Mouse (Mus musculus) kidney, adult 2 months (tissue): ENCODE measurements around the gene Smarcd1. TPM values are rescaled to one million over a fixed set of nuclear protein-coding genes. Genes with fewer than 3 reads are reported as not detected.

Experiments
- DNase-seq: peaks from one replicate; pipeline ENCODE4 v3.0.0; 2021
- H3K27ac ChIP-seq: fragments of 200-500 bp; 2 replicates; pipeline ENCODE4 v1.5.1; 2012; ENCODE audit warnings: low read depth, low read length, control low read depth, inconsistent platforms; ENCODE audit not compliant: insufficient read depth
- H3K27me3 ChIP-seq: fragments of 200-500 bp; replicated peaks from 2 replicates; pipeline ENCODE4 v1.6.1; 2012; ENCODE audit warnings: mild to moderate bottlenecking, moderate library complexity, low read length, inconsistent platforms; ENCODE audit not compliant: control insufficient read depth, insufficient read depth
- H3K36me3 ChIP-seq: fragments of 200-500 bp; 2 replicates; pipeline ENCODE4 v1.6.1; 2012; ENCODE audit warnings: mild to moderate bottlenecking, moderate library complexity, low read length, inconsistent platforms; ENCODE audit not compliant: control insufficient read depth, insufficient read depth
- H3K4me1 ChIP-seq: fragments of 200-500 bp; 2 replicates; pipeline ENCODE4 v1.6.1; 2011; ENCODE audit warnings: low read length; ENCODE audit not compliant: control insufficient read depth, insufficient read depth
- H3K4me3 ChIP-seq: fragments of 200-500 bp; 2 replicates; pipeline ENCODE4 v1.5.1; 2011; ENCODE audit warnings: mild to moderate bottlenecking, low read depth, low read length, control low read depth; ENCODE audit not compliant: insufficient read depth
- CTCF ChIP-seq: fragments of 200-500 bp; conservative IDR thresholded peaks from 2 replicates; pipeline ENCODE4 v1.5.1; 2011; ENCODE audit warnings: low read depth, mild to moderate bottlenecking, control low read depth, low read length, moderate library complexity, mixed read lengths; ENCODE audit not compliant: insufficient read depth, insufficient read length
- POLR2A ChIP-seq: fragments of 200-500 bp; IDR thresholded peaks from one replicate; pipeline ENCODE4 v1.6.1; 2011; ENCODE audit warnings: low read depth, low read length, control low read depth
- WGBS: fragments of 180-500 bp; shearing (Covaris S2); methylation state at CpG from one replicate; pipeline ENCODE4 v1.1.7; 2018; 5-methylcytosine and 5-hydroxymethylcytosine counted together
- polyA plus RNA-seq: library from polyadenylated mRNA; depleted of rRNA; stranded (reverse); fragments of >200 nt; gene quantifications from 2 replicates; pipeline ENCODE4 v1.2.3, GENCODE M21; 2012

Smarcd1 gene
- polyA plus RNA-seq, 1 experiment, result 27.7 TPM

DNA sequence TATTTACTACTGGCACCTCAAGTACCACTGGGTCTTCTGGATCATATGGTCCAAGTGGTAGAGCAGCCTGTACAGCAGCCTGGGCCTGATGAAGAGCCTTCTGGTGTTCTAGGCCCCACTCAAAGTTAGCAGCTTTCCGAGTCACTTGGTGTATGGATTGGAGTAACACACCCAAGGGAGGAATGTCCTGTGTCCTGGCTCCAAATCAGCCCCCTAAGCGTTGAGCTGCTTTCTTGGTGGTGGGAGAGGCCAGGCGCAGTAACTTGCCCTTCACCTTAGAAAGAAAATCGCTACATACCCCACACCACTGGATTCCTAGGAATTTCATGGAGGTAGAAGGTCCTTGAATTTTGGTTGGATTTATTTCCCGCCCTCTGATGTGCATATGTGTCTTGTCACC lies 17.8 kb upstream of the Smarcd1 start:
- Histone ChIP-seq H3K27me3 (no peaks in the 10 kb centered on the region), H3K4me1 (no peaks in the 10 kb centered on the region), H3K4me3 (no peak overlapping the region), H3K27ac (no peak overlapping the region), H3K36me3 (no peaks in the 10 kb centered on the region)
- DNase-seq, result no peak
- no peak for TF ChIP-seq CTCF
- TF ChIP-seq POLR2A, result no peak
- 95% methylated on average over 5 of the region's 5 CpGs for WGBS

DNA sequence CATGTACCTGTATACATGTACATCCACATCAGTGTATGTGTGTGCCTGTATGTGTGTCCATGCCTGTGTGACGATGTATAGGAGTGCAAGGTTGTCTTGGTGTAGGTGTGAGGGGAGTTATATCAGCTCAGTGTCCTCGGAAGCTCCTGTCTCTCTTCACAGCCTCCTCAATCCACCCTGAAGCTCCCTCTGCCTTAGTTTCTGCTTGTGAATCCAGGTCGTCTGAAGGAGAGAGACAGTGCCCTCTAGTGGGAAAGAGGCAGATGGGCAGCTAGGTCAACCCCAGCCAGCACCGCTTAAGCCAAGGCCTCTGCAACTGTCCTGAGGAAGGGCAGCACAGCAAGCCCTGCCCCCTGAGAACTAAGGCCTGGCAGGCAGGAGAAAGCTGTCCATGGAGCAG lies 13.2 kb upstream of the Smarcd1 start:
- no peak overlapping the region for H3K27ac ChIP-seq
- H3K4me3 ChIP-seq, result no peak overlapping the region
- WGBS, result 8% methylated on average over 4 of the region's 4 CpGs
- peak; percentile 57 for DNase-seq
- no peaks in the 10 kb centered on the region for H3K36me3 ChIP-seq
- TF ChIP-seq POLR2A (no peak), CTCF (peak; percentile 93)
- H3K27me3 ChIP-seq, result no peaks in the 10 kb centered on the region
- no peaks in the 10 kb centered on the region for H3K4me1 ChIP-seq

DNA sequence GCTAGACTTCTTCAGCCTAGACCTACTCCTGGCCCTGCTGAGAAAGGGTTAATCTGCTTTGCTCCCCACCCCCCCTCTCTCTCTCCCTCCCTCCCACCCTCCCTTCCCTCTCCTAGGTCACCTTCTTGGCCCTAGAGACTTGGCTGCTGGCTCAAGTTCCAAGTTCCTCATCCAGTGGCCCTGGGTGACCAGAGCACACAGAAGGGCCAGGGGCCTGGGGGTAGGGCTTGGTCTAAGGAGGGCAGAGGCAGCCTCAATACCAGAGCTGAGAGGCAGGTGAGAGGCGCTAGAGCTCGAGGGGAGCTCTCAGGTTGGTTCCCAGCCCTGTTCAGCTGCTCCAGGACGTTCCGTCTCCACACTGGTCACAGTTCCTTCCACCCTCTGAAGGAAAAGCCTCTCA lies 11.0 kb upstream of the Smarcd1 start:
- no peak for TF ChIP-seq CTCF
- H3K36me3 ChIP-seq, result no peaks in the 10 kb centered on the region
- H3K4me1 ChIP-seq, result no peaks in the 10 kb centered on the region
- no peak overlapping the region for H3K4me3 ChIP-seq
- H3K27ac ChIP-seq, result no peak overlapping the region
- no peak for DNase-seq
- H3K27me3 ChIP-seq, result no peaks in the 10 kb centered on the region
- 42% methylated on average over 4 of the region's 4 CpGs for WGBS

DNA sequence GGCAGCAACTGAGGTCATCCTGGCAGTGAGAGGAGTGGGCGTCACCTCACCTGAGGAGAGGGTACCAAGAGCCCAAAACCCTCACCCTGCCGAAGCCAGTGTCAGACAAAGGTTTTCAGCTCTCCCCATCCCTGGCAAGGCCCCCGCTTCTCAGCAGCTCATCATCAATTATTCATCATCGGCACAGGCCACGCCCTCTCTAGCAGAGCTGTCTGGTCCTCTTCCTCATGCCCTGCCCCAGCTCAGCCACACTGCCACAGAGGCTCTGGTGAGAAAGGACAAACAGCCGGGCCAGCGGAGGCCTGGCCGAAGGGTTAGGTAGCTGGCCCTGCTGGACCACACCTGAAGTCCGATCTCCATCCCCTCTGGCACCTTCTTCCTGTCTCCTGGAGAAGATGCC lies 10.0 kb upstream of the Smarcd1 start:
- no peak for TF ChIP-seq CTCF
- no peak for TF ChIP-seq POLR2A
- WGBS, result 61% methylated on average over 9 of the region's 9 CpGs
- Histone ChIP-seq H3K4me3 (no peak overlapping the region), H3K27me3 (no peaks in the 10 kb centered on the region), H3K4me1 (no peaks in the 10 kb centered on the region), H3K36me3 (no peaks in the 10 kb centered on the region), H3K27ac (no peak overlapping the region)
- DNase-seq, result no peak

DNA sequence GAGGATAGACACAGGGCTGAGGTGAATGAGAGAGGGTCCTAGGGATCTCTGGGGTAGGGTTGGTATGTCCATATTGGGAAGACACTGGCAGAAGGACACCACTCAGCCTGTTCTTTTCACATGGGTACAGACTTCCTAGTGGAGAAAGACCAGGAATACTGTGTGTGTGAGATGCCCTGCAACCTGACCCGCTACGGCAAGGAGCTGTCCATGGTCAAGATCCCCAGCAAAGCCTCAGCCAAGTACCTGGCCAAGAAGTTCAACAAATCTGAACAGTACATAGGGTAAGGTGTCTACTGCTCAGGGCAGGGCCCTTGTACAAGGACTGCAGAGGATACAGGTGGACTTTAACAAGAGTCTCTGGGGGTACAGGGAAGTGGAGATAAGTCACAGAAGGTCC lies 4.6 kb upstream of the Smarcd1 start:
- no peak for DNase-seq
- WGBS, result 20% methylated on average over 2 of the region's 2 CpGs

DNA sequence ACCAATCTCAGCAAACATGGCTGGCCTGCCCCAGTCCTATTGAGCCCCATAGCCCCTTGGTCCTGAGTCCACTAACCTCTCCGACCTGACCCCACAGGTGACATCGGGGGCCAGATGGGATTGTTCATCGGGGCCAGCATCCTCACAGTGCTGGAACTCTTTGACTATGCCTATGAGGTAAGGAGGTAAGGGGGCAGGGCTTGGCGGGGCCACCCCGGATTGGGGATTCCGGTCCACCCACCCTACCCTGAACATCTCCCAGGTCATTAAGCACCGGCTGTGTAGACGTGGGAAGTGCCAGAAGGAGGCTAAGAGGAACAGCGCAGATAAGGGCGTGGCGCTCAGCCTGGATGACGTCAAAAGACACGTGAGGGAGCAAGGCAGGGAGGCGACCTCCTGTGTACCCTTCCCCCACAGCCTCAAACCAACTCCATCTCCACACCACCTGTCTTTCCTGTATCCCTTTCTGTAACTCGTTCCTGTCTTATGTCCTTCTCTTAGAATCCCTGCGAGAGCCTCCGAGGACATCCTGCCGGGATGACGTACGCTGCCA lies 3.3 kb upstream of the Smarcd1 start:
- no peak for TF ChIP-seq POLR2A
- 33% methylated on average over 20 of the region's 20 CpGs for WGBS
- H3K27ac ChIP-seq, result no peak overlapping the region

More for the DNA sequence above, 4.6 kb upstream of the Smarcd1 start:
- TF ChIP-seq POLR2A (no peak), CTCF (no peak)
- Histone ChIP-seq H3K27me3 (no peaks in the 10 kb centered on the region), H3K4me1 (peaks cover 8% of the 10 kb centered on the region; the same call in 1 of the 2 replicates), H3K36me3 (no peaks in the 10 kb centered on the region), H3K27ac (no peak overlapping the region), H3K4me3 (no peak overlapping the region)

DNA sequence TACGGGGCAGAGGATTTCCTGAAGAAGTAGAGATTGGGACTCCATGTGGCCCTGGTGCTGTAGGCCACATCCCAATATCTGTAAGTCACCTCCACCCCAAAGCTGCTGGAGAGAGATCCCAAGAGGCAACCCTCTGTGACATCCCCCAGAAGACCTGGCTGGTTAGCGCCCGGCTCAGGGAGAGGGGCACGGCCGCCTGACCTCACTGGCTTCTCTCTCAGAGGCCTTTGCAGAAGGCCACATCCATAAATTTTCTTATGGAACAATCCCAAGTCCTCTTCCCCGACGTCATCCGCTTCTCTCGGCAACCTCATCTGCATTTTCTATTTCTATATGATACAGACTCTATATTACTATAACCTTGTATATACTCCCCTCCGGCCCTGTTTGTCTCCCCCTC lies 2.2 kb upstream of the Smarcd1 start:
- 70% methylated on average over 10 of the region's 10 CpGs for WGBS
- no peak overlapping the region for H3K27ac ChIP-seq

More for the DNA sequence above, 3.3 kb upstream of the Smarcd1 start:
- peaks cover 18% of the 10 kb centered on the region for H3K4me1 ChIP-seq
- no peaks in the 10 kb centered on the region for H3K27me3 ChIP-seq
- no peaks in the 10 kb centered on the region for H3K36me3 ChIP-seq
- no peak overlapping the region for H3K4me3 ChIP-seq
- DNase-seq, result no peak

More for the DNA sequence above, 2.2 kb upstream of the Smarcd1 start:
- Histone ChIP-seq H3K4me1 (peaks cover 25% of the 10 kb centered on the region), H3K27me3 (no peaks in the 10 kb centered on the region), H3K4me3 (no peak overlapping the region), H3K36me3 (no peaks in the 10 kb centered on the region)
- no peak for DNase-seq
- TF ChIP-seq POLR2A (no peak), CTCF (no peak)
